Mouse (Mus musculus) forebrain, embryonic 16.5 days (tissue): Measurements from ENCODE around the gene Arhgef38. TPM values are rescaled to one million over a fixed set of nuclear protein-coding genes. Genes with fewer than 3 reads are reported as not detected.

Experiments used
- ATAC-seq: fragments of 200-750 bp; cut with Nextera tagmentation; 2 replicates; pipeline ENCODE4 v1.8.0; 2017; ENCODE audit warnings: mild to moderate bottlenecking, moderate library complexity
- H3K27ac ChIP-seq: fragments of 300-500 bp; sonication (generic); 2 replicates; pipeline ENCODE4 v1.5.1; 2014; ENCODE audit warnings: low read length, control low read depth
- H3K27me3 ChIP-seq: fragments of 300-500 bp; sonication (generic); replicated peaks from 2 replicates; pipeline ENCODE4 v1.6.1; 2014; ENCODE audit warnings: low read length; ENCODE audit not compliant: control insufficient read depth, insufficient read depth
- H3K36me3 ChIP-seq: fragments of 300-500 bp; sonication (generic); 2 replicates; pipeline ENCODE4 v1.6.1; 2014; ENCODE audit not compliant: control insufficient read depth, insufficient read depth
- H3K4me1 ChIP-seq: fragments of 300-500 bp; sonication (generic); replicated peaks from 2 replicates; pipeline ENCODE4 v1.6.1; 2014; ENCODE audit warnings: low read length; ENCODE audit not compliant: control insufficient read depth, insufficient read depth
- H3K4me2 ChIP-seq: fragments of 300-500 bp; sonication (generic); 2 replicates; pipeline ENCODE4 v1.6.1; 2014; ENCODE audit warnings: mild to moderate bottlenecking, low read length, control low read depth
- H3K4me3 ChIP-seq: fragments of 300-500 bp; sonication (generic); replicated peaks from 2 replicates; pipeline ENCODE4 v1.5.1; 2014; ENCODE audit warnings: mild to moderate bottlenecking, low read length, control low read depth
- H3K9ac ChIP-seq: fragments of 300-500 bp; sonication (generic); replicated peaks from 2 replicates; pipeline ENCODE4 v1.6.1; 2014; ENCODE audit warnings: low read depth, low read length, control low read depth
- H3K9me3 ChIP-seq: fragments of 300-500 bp; sonication (generic); 2 replicates; pipeline ENCODE4 v1.6.1; 2016; ENCODE audit warnings: low read length; ENCODE audit not compliant: control insufficient read depth
- WGBS: fragments of 180-500 bp; shearing (Covaris S2); extraction: QIAGEN DNeasy Blood & Tissue Kit; methylation state at CpG from one replicate; pipeline ENCODE4 v1.1.7; 2014; 5-methylcytosine and 5-hydroxymethylcytosine counted together
- polyA plus RNA-seq: library from polyadenylated mRNA; unstranded; fragments of >200 nt; fragmentation: Nextera tagmentation; extraction: Ambion mirVana; gene quantifications from 2 replicates; pipeline ENCODE4 v1.2.1, GENCODE M21; 2015

Arhgef38 gene
- polyA plus RNA-seq, 1 experiment from 2014 or later: not detected

- Histone ChIP-seq H3K9me3 (no peaks in the 10 kb centered on the region), H3K36me3 (no peaks in the 10 kb centered on the region), H3K27me3 (no peaks in the 10 kb centered on the region), H3K4me2 (no peak overlapping the region), H3K27ac (no peak overlapping the region), H3K4me3 (no peak overlapping the region), H3K4me1 (no peaks in the 10 kb centered on the region), H3K9ac (no peak overlapping the region)
- WGBS: 76% methylated on average over 12 of the region's 12 CpGs
- ATAC-seq: no peak
These were observed 58.6 kb downstream of the Arhgef38 start for GRCm38 (mm10) chr3:133176033-133176750.

GRCm38 (mm10) chr3:133172291-133172690 lies 62.5 kb downstream of the Arhgef38 start:
- H3K27me3 ChIP-seq: no peaks in the 10 kb centered on the region
- H3K36me3 ChIP-seq: no peaks in the 10 kb centered on the region
- 87% methylated on average over 4 of the region's 4 CpGs for WGBS
- H3K4me1 ChIP-seq: 0 out of 2 replicates have a peak, but pooled peaks cover 3% of the 10 kb centered on the region
- H3K9ac ChIP-seq: no peak overlapping the region
- no peak overlapping the region for H3K27ac ChIP-seq
- no peak overlapping the region for H3K4me3 ChIP-seq
- H3K4me2 ChIP-seq: no peak overlapping the region
- ATAC-seq: no peak
- no peaks in the 10 kb centered on the region for H3K9me3 ChIP-seq

- Histone ChIP-seq H3K4me3 (no peak overlapping the region), H3K9ac (no peak overlapping the region), H3K36me3 (no peaks in the 10 kb centered on the region), H3K27ac (no peak overlapping the region), H3K4me2 (no peak overlapping the region), H3K27me3 (no peaks in the 10 kb centered on the region), H3K4me1 (0 out of 2 replicates have a peak, but pooled peaks cover 3% of the 10 kb centered on the region), H3K9me3 (no peaks in the 10 kb centered on the region)
- ATAC-seq: peak; percentile 79
- WGBS: 58% methylated on average over 7 of the region's 7 CpGs
These were observed 65.0 kb downstream of the Arhgef38 start for GRCm38 (mm10) chr3:133169737-133170136.

GRCm38 (mm10) chr3:133167550-133167949 lies 67.2 kb downstream of the Arhgef38 start:
- Histone ChIP-seq H3K9me3 (no peaks in the 10 kb centered on the region), H3K9ac (no peak overlapping the region), H3K36me3 (no peaks in the 10 kb centered on the region), H3K4me3 (no peak overlapping the region), H3K4me1 (peaks cover 6% of the 10 kb centered on the region), H3K4me2 (no peak overlapping the region), H3K27ac (no peak overlapping the region), H3K27me3 (no peaks in the 10 kb centered on the region)
- 86% methylated on average over 6 of the region's 6 CpGs for WGBS
- ATAC-seq: no peak

GRCm38 (mm10) chr3:133165130-133165529 lies 69.6 kb downstream of the Arhgef38 start:
- ATAC-seq: no peak
- WGBS: 37% methylated on average over 1 of the region's 1 CpGs
- no peak overlapping the region for H3K27ac ChIP-seq
- no peaks in the 10 kb centered on the region for H3K9me3 ChIP-seq
- H3K4me1 ChIP-seq: peaks cover 6% of the 10 kb centered on the region
- H3K4me3 ChIP-seq: no peak overlapping the region
- H3K36me3 ChIP-seq: no peaks in the 10 kb centered on the region
- H3K27me3 ChIP-seq: no peaks in the 10 kb centered on the region
- H3K4me2 ChIP-seq: no peak overlapping the region
- H3K9ac ChIP-seq: no peak overlapping the region

- Histone ChIP-seq H3K4me3 (no peak overlapping the region), H3K9me3 (no peaks in the 10 kb centered on the region), H3K27me3 (no peaks in the 10 kb centered on the region), H3K27ac (no peak overlapping the region), H3K4me1 (peaks cover 3% of the 10 kb centered on the region), H3K36me3 (no peaks in the 10 kb centered on the region), H3K4me2 (no peak overlapping the region), H3K9ac (no peak overlapping the region)
- WGBS: 89% methylated on average over 6 of the region's 6 CpGs
- no peak for ATAC-seq
These were observed 70.8 kb downstream of the Arhgef38 start for GRCm38 (mm10) chr3:133163913-133164406.

GRCm38 (mm10) chr3:133163174-133163573 lies 71.6 kb downstream of the Arhgef38 start:
- peak; percentile 93 for ATAC-seq
- H3K27ac ChIP-seq: no peak overlapping the region
- 36% methylated on average over 7 of the region's 7 CpGs for WGBS

GRCm38 (mm10) chr3:133161407-133161806 lies 73.3 kb downstream of the Arhgef38 start:
- H3K27ac ChIP-seq: no peak overlapping the region
- H3K4me3 ChIP-seq: no peak overlapping the region
- no peak overlapping the region for H3K4me2 ChIP-seq
- no peak for ATAC-seq
- H3K27me3 ChIP-seq: no peaks in the 10 kb centered on the region
- peaks cover 3% of the 10 kb centered on the region for H3K4me1 ChIP-seq
- H3K9ac ChIP-seq: no peak overlapping the region
- H3K36me3 ChIP-seq: no peaks in the 10 kb centered on the region
- H3K9me3 ChIP-seq: no peaks in the 10 kb centered on the region
- 90% methylated on average over 1 of the region's 1 CpGs for WGBS

More at GRCm38 (mm10) chr3:133163174-133163573, 71.6 kb downstream of the Arhgef38 start:
- Histone ChIP-seq H3K27me3 (no peaks in the 10 kb centered on the region), H3K9ac (no peak overlapping the region), H3K36me3 (no peaks in the 10 kb centered on the region), H3K4me2 (no peak overlapping the region), H3K4me1 (peaks cover 3% of the 10 kb centered on the region), H3K9me3 (no peaks in the 10 kb centered on the region), H3K4me3 (no peak overlapping the region)

GRCm38 (mm10) chr3:133158260-133158659 lies 76.5 kb downstream of the Arhgef38 start:
- Histone ChIP-seq H3K36me3 (no peaks in the 10 kb centered on the region), H3K9me3 (no peaks in the 10 kb centered on the region), H3K27me3 (no peaks in the 10 kb centered on the region), H3K4me3 (no peak overlapping the region), H3K9ac (no peak overlapping the region), H3K27ac (no peak overlapping the region), H3K4me1 (peaks cover 3% of the 10 kb centered on the region), H3K4me2 (no peak overlapping the region)
- WGBS: 70% methylated on average over 5 of the region's 5 CpGs
- no peak for ATAC-seq
